In the genomic region with DNA sequence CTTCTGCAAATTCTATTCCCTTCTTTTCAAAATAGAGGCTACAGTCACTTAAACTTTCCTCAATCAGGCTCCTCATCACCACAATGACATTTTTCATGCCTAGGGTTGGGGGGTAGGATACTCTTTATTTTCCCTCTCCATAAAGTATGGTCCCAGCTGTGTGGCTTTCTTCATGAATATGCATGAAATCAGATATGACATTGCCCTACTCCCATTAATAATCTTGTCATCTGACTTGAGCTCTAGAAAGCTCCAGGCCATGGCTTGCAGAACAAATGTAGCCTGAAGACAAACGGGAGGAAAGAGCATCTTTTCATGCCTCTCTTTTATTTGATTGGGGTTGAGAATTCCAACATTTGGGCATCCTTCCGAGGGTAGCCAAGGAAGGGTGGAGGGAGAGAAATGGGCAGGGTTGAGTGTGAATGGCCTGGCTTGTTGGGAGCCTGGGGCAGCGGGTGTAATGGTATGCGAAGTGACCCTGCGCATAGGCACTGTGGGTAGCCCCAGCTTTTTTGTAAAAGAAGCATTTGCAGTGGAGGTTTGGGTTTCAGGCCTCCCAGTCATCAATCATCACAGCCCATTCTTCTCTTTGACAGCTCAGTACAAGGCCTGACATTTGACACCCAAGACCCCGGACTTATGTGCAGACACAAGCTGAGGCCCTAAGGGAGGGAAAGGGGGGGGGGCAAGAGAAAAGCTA, we compare ENCODE assay signal across 14 mouse cellular contexts.
DNase-seq lines count a peak whose midpoint lies in the region; ATAC-seq lines count a peak whose summit lies in the region.
"Had no signal": no experiment of that assay in that cellular context is flagged by ENCODE, and none has a peak within 500 bp of the region (broad histone marks: within the 10 kb centered on the region; RNA-seq: fewer than 3 reads in every experiment).

No protein-coding gene starts in this region.

- H3K4me3 ChIP-seq in hindbrain, embryonic 11.5 days (ENCODE audit: low read depth, low read length): no peak overlapping the region
- H3K4me3 ChIP-seq in hindbrain, embryonic 16.5 days (ENCODE audit: low read length): no peak overlapping the region
- H3K4me3 ChIP-seq: midbrain, embryonic 13.5 days had no signal

- H3K4me1 ChIP-seq in hindbrain, embryonic 11.5 days (replicated peaks; ENCODE audit: control insufficient read depth, insufficient read depth, low read length): no peaks in the 10 kb centered on the region
- H3K4me1 ChIP-seq in hindbrain, embryonic 16.5 days (ENCODE audit: control insufficient read depth, insufficient read depth, low read depth, low read length): no peaks in the 10 kb centered on the region

- ATAC-seq in hindbrain, embryonic 11.5 days (ENCODE audit: low FRiP score): peak; percentile 93
- ATAC-seq in hindbrain, embryonic 16.5 days: no peak
- no peak for ATAC-seq in erythroblast, adult 5-6 weeks (replicated peaks; ENCODE audit: low FRiP score, poor library complexity, severe bottlenecking)
- ATAC-seq: activated CD4-positive, CD25-positive, alpha-beta regulatory T cell, adult 4 months; midbrain, embryonic 13.5 days had no signal

- no peaks in the 10 kb centered on the region for H3K9me3 ChIP-seq in hindbrain, embryonic 11.5 days (ENCODE audit: control insufficient read depth, low read length)
- H3K9me3 ChIP-seq in hindbrain, embryonic 16.5 days (ENCODE audit: control insufficient read depth, low read length): no peaks in the 10 kb centered on the region
- H3K9me3 ChIP-seq: midbrain, embryonic 13.5 days had no signal

- H3K36me3 ChIP-seq in hindbrain, embryonic 11.5 days (ENCODE audit: control insufficient read depth, insufficient read depth, low read length): no peaks in the 10 kb centered on the region
- no peaks in the 10 kb centered on the region for H3K36me3 ChIP-seq in hindbrain, embryonic 16.5 days (ENCODE audit: control insufficient read depth, insufficient read depth, low read length)
- H3K36me3 ChIP-seq: midbrain, embryonic 13.5 days had no signal

- H3K9ac ChIP-seq in hindbrain, embryonic 11.5 days (ENCODE audit: low read depth, low read length): no peak overlapping the region
- H3K9ac ChIP-seq in hindbrain, embryonic 16.5 days (ENCODE audit: low read depth, low read length): no peak overlapping the region
- H3K9ac ChIP-seq: midbrain, embryonic 13.5 days had no signal

- no peaks in the 10 kb centered on the region for H3K27me3 ChIP-seq in hindbrain, embryonic 11.5 days (ENCODE audit: control insufficient read depth, insufficient read depth, low read length)
- no peaks in the 10 kb centered on the region for H3K27me3 ChIP-seq in hindbrain, embryonic 16.5 days (replicated peaks; ENCODE audit: control insufficient read depth, insufficient read depth, low read length)
- H3K27me3 ChIP-seq: midbrain, embryonic 13.5 days had no signal

- H3K27ac ChIP-seq in hindbrain, embryonic 11.5 days (ENCODE audit: low read depth, low read length): peak overlapping the region; percentile 53
- no peak overlapping the region for H3K27ac ChIP-seq in hindbrain, embryonic 16.5 days (ENCODE audit: low read depth, low read length)
- H3K27ac ChIP-seq: midbrain, embryonic 13.5 days had no signal

- H3K4me2 ChIP-seq in hindbrain, embryonic 11.5 days (replicated peaks; ENCODE audit: low read depth, low read length): no peak overlapping the region
- no peak overlapping the region for H3K4me2 ChIP-seq in hindbrain, embryonic 16.5 days (ENCODE audit: low read length)
- H3K4me2 ChIP-seq: midbrain, embryonic 13.5 days had no signal

- peak; percentile 73 for DNase-seq in hindbrain, embryonic 11.5 days (ENCODE audit: low spot score)
- DNase-seq in 3T3-L1 (ENCODE audit: low read depth, low spot score): peak; percentile 34
- peak; percentile 46 for DNase-seq in embryo, embryonic 11.5 days (ENCODE audit: low read depth, low spot score)
- peak; percentile 17 to 45 for DNase-seq in kidney, postnatal 25 days
- DNase-seq in layer of hippocampus, postnatal 36 days: no peak
- no peak for DNase-seq in natural killer cell, adult 2 months (ENCODE audit: low spot score in 2 of 2)
- DNase-seq: cerebellum, postnatal 25 days; heart, adult 11 months; liver; thymus, postnatal 36 days had no signal

- WGBS in hindbrain, embryonic 11.5 days: 4% methylated on average over 6 of the region's 6 CpGs
- 8% methylated on average over 6 of the region's 6 CpGs for WGBS in hindbrain, embryonic 16.5 days

Comparison
In these comparisons a context has a peak if more than half of its experiments do, and no peak if none do; other contexts are left out.
1. DNase-seq: peak in hindbrain, embryonic 11.5 days (single experiment), 3T3-L1 (single experiment), embryo, embryonic 11.5 days (single experiment) and kidney, postnatal 25 days (2 of 2); none in layer of hippocampus, postnatal 36 days (0 of 2) and natural killer cell, adult 2 months (0 of 2).